Mouse (Mus musculus): ENCODE data around the gene Synj2bp. TPM values are rescaled to one million over a fixed set of nuclear protein-coding genes. Genes with fewer than 3 reads are reported as not detected.

Synj2bp gene
- total and polyA plus RNA-seq, 3 experiments = 14.7 to 19.3 TPM; not detected in 1

DNA sequence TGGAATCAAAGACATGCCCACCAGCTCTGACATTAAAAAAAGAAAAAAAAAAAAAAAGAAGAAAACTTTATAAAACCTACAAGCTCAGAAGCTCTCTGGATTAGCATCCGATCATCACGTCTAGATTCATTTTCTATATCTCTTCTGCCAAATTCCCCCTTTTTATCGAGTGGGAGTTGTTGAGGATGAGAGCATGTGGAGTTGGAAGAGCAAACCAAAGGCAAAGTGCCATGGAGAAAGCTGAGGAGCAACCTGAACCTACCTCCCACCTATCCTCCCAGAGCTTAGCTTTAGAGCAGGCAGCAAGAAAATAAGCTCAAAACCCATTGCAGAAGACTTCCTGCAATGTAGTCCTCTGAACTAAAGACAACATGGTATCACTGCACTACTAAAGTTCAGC, 31.5 kb upstream of the Synj2bp start (continued):
- TF ChIP-seq TAL1 (IDR thresholded peaks at IDR 0.05; ENCODE audit: low read length) = no peak
- no peak for TF ChIP-seq MYC (IDR thresholded peaks at IDR 0.05; ENCODE audit: low read depth, low read length)
- TF ChIP-seq MAX (IDR thresholded peaks at IDR 0.05; ENCODE audit: low read length) = no peak

DNA sequence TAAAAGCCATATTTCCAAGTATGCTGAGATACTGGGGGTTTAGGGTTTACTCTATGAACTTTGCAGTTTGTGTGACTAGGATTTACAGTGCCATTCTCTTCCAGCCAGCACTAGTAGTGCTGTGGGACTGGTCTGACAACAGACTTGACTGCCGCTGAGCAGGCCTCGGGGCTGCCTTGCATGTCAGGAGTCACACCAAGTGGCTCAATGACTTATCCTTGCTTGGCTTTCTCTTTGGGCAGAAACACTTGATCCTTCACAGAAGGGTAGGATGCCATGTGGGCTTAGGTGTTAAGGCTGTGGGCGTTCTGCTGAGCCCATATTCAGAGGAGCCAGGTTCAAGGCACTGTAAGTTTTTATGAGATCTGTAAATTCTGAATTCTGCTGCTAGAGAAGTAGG, 16.6 kb upstream of the Synj2bp start:
- Histone ChIP-seq H3K9ac (ENCODE audit: control insufficient read depth, low read depth, low read length, poor library complexity, severe bottlenecking) (no peak overlapping the region), H3K9me3 (replicated peaks; ENCODE audit: insufficient read depth, low read length) (no peaks in the 10 kb centered on the region), H3K79me2 (ENCODE audit: control insufficient read depth, insufficient read depth, low read length, poor library complexity) (no peaks in the 10 kb centered on the region), H3K27ac (ENCODE audit: control insufficient read depth, low read depth, low read length) (no peak overlapping the region), H3K27me3 (ENCODE audit: control insufficient read depth in 1 of 2, insufficient read depth in 2 of 2, low read length in 2 of 2) (no peaks in the 10 kb centered on the region), H3K36me3 (ENCODE audit: control insufficient read depth in 1 of 2, insufficient read depth in 2 of 2, low read length in 2 of 2) (peaks cover 0 to 8% of the 10 kb centered on the region in 2 experiments; a peak in 2 of 4 replicates), H3K4me3 (ENCODE audit: control insufficient read depth in 1 of 2, insufficient read depth in 1 of 2, low read depth in 2 of 2, low read length in 2 of 2) (no peak overlapping the region), H3K4me1 (ENCODE audit: control insufficient read depth in 1 of 2, insufficient read depth in 2 of 2, low read length in 2 of 2) (peaks cover 4 to 5% of the 10 kb centered on the region in 2 experiments; a peak in 3 of 4 replicates)
- no peak for TF ChIP-seq POLR2AphosphoS2 (IDR thresholded peaks at IDR 0.05; ENCODE audit: low read length)
- TF ChIP-seq USF2 (IDR thresholded peaks at IDR 0.05; ENCODE audit: borderline replicate concordance in 1 of 2, insufficient read depth in 1 of 2, low read depth in 1 of 2, low read length in 2 of 2) = no peak
- TF ChIP-seq ZNF384 (IDR thresholded peaks at IDR 0.05; ENCODE audit: low read depth, low read length) = no peak
- TF ChIP-seq SMC3 (IDR thresholded peaks at IDR 0.05; ENCODE audit: low read depth, low read length) = no peak
- no peak for TF ChIP-seq TBP (IDR thresholded peaks at IDR 0.05; ENCODE audit: low read depth, low read length)
- no peak for TF ChIP-seq BHLHE40 (IDR thresholded peaks at IDR 0.05; ENCODE audit: borderline replicate concordance, low read depth, low read length)
- no peak for TF ChIP-seq MEF2A (IDR thresholded peaks at IDR 0.05; ENCODE audit: extremely low read depth, insufficient replicate concordance, low read depth, low read length, poor library complexity, severe bottlenecking)
- no peak for TF ChIP-seq NRF1 (IDR thresholded peaks at IDR 0.05; ENCODE audit: insufficient read depth, low read depth, low read length, poor library complexity, severe bottlenecking)
- TF ChIP-seq CHD1 (IDR thresholded peaks at IDR 0.05; ENCODE audit: low read depth, low read length) = no peak
- no peak for TF ChIP-seq SIN3A (IDR thresholded peaks at IDR 0.05; ENCODE audit: low read length)
- TF ChIP-seq TCF12 (IDR thresholded peaks at IDR 0.05; ENCODE audit: low read depth, low read length) = no peak
- TF ChIP-seq RCOR1 (IDR thresholded peaks at IDR 0.05; ENCODE audit: low read depth, low read length) = no peak
- TF ChIP-seq ZC3H11A (IDR thresholded peaks at IDR 0.05; ENCODE audit: low read depth, low read length) = no peak
- no peak for DNase-seq (ENCODE audit: low read depth, low spot score)

DNA sequence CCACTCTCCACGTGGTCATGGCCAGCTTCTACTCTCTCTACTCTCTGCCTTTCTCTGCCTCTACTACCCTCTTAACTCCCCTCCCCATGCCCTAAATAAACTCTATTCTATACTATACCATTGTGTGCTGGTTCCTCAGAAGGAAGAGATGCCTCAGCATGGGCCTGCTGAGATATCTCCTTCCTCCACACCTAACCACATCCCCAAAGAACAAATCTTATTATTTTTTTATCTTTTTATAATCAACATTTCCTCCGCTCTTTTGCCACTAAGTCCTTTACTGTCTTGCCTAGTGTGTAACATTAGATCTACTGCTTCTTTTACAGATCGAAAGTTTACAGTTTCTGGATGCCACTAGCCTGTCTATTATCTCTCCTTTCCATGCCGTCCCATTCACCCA, 14.5 kb upstream of the Synj2bp start:
- peak overlapping the region in 1 of 2 experiments; percentile 7; a peak in 1 of 4 replicates for H3K4me3 ChIP-seq (ENCODE audit: control insufficient read depth in 1 of 2, insufficient read depth in 1 of 2, low read depth in 2 of 2, low read length in 2 of 2)

More for the DNA sequence above, 14.5 kb upstream of the Synj2bp start:
- peak; percentile 53 for DNase-seq (ENCODE audit: low read depth, low spot score)
- Histone ChIP-seq H3K27me3 (ENCODE audit: control insufficient read depth in 1 of 2, insufficient read depth in 2 of 2, low read length in 2 of 2) (no peaks in the 10 kb centered on the region), H3K27ac (ENCODE audit: control insufficient read depth, low read depth, low read length) (no peak overlapping the region), H3K79me2 (ENCODE audit: control insufficient read depth, insufficient read depth, low read length, poor library complexity) (no peaks in the 10 kb centered on the region), H3K36me3 (ENCODE audit: control insufficient read depth in 1 of 2, insufficient read depth in 2 of 2, low read length in 2 of 2) (peaks cover 0 to 8% of the 10 kb centered on the region in 2 experiments; a peak in 2 of 4 replicates), H3K9ac (ENCODE audit: control insufficient read depth, low read depth, low read length, poor library complexity, severe bottlenecking) (no peak overlapping the region), H3K9me3 (replicated peaks; ENCODE audit: insufficient read depth, low read length) (no peaks in the 10 kb centered on the region), H3K4me1 (ENCODE audit: control insufficient read depth in 1 of 2, insufficient read depth in 2 of 2, low read length in 2 of 2) (peaks cover 4 to 5% of the 10 kb centered on the region in 2 experiments; a peak in 3 of 4 replicates)
- TF ChIP-seq ZNF384 (IDR thresholded peaks at IDR 0.05; ENCODE audit: low read depth, low read length) (no peak), CHD2 (IDR thresholded peaks at IDR 0.05; ENCODE audit: low read length) (no peak), CTCF (IDR thresholded peaks at IDR 0.05 in 2 of 3, conservative IDR thresholded peaks at IDR 0.05 in 1 of 3; ENCODE audit: control insufficient read depth in 1 of 3, insufficient read depth in 1 of 3, low read depth in 2 of 3, low read length in 3 of 3, poor library complexity in 1 of 3, severe bottlenecking in 1 of 3) (no peak), TCF12 (IDR thresholded peaks at IDR 0.05; ENCODE audit: low read depth, low read length) (no peak), RCOR1 (IDR thresholded peaks at IDR 0.05; ENCODE audit: low read depth, low read length) (peak; percentile 85), GATA1 (IDR thresholded peaks at IDR 0.05; ENCODE audit: low read depth, low read length) (peak; percentile 41), E2F4 (IDR thresholded peaks at IDR 0.05; ENCODE audit: borderline replicate concordance, low read depth, low read length) (no peak), RAD21 (IDR thresholded peaks at IDR 0.05; ENCODE audit: low read depth, low read length) (no peak), BHLHE40 (IDR thresholded peaks at IDR 0.05; ENCODE audit: borderline replicate concordance, low read depth, low read length) (no peak), EP300 (IDR thresholded peaks at IDR 0.05; ENCODE audit: low read depth in 1 of 2, low read length in 2 of 2) (peak; percentile 17 to 57; a peak in 3 of 4 replicates), ZMIZ1 (IDR thresholded peaks at IDR 0.05; ENCODE audit: low read depth, low read length) (no peak), GABPA (IDR thresholded peaks at IDR 0.05; ENCODE audit: low read depth, low read length) (no peak), MAZ (IDR thresholded peaks at IDR 0.05; ENCODE audit: low read depth, low read length) (no peak), MYB (IDR thresholded peaks at IDR 0.05; ENCODE audit: low read depth, low read length) (no peak), TAL1 (IDR thresholded peaks at IDR 0.05; ENCODE audit: low read length) (peak; percentile 26; the same call in 1 of the 2 replicates)

All from MEL (cell line).